Mouse (Mus musculus) heart, adult 2 months (tissue): Measurements from ENCODE around the gene Sec31b. TPM values are rescaled to one million over a fixed set of nuclear protein-coding genes. Genes with fewer than 3 reads are reported as not detected.

Experiments used
- DNase-seq, 2 experiments: peaks; one replicate each; pipeline ENCODE4 v3.0.0; 2021
- H3K27ac ChIP-seq: fragments of 200-600 bp; 2 replicates; pipeline ENCODE4 v1.8.1; 2022
- H3K27me3 ChIP-seq: fragments of 200-500 bp; 2 replicates; pipeline ENCODE4 v1.6.1; 2012; ENCODE audit warnings: mild to moderate bottlenecking, low read length, inconsistent platforms, mixed read lengths; ENCODE audit not compliant: control insufficient read depth, insufficient read depth
- H3K36me3 ChIP-seq: fragments of 200-500 bp; 2 replicates; pipeline ENCODE4 v1.6.1; 2012; ENCODE audit warnings: low read length, inconsistent platforms; ENCODE audit not compliant: control insufficient read depth, insufficient read depth
- H3K4me1 ChIP-seq: fragments of 200-500 bp; 2 replicates; pipeline ENCODE4 v1.6.1; 2011; ENCODE audit warnings: low read length; ENCODE audit not compliant: control insufficient read depth, insufficient read depth
- H3K4me3 ChIP-seq: fragments of 200-600 bp; 2 replicates; pipeline ENCODE4 v1.8.1; 2022
- H3K79me2 ChIP-seq: fragments of 200-500 bp; replicated peaks from 2 replicates; pipeline ENCODE4 v1.6.1; 2012; ENCODE audit warnings: mild to moderate bottlenecking, inconsistent platforms, low read length, moderate library complexity, mixed read lengths; ENCODE audit not compliant: control insufficient read depth, insufficient read depth
- H3K9ac ChIP-seq: fragments of 200-500 bp; 2 replicates; pipeline ENCODE4 v1.6.1; 2012; ENCODE audit warnings: low read depth, mild to moderate bottlenecking, control low read depth, inconsistent platforms, low read length, mixed read lengths
- CTCF ChIP-seq: fragments of 200-600 bp; IDR thresholded peaks from 2 replicates; pipeline ENCODE4 v1.8.1; 2022; ENCODE audit warnings: antibody characterized with exemption, mild to moderate bottlenecking, moderate library complexity
- EP300 ChIP-seq: fragments of 200-500 bp; IDR thresholded peaks from 2 replicates; pipeline ENCODE4 v1.6.1; 2011; ENCODE audit warnings: low read depth, low read length, control low read depth; ENCODE audit not compliant: insufficient read depth
- POLR2A ChIP-seq: fragments of 200-500 bp; IDR thresholded peaks from 2 replicates; pipeline ENCODE4 v1.6.1; 2011; ENCODE audit warnings: mild to moderate bottlenecking, low read depth, low read length, control low read depth; ENCODE audit not compliant: insufficient read depth
- WGBS: fragments of 180-500 bp; shearing (Covaris S2); methylation state at CpG from one replicate; pipeline ENCODE4 v1.1.7; 2018; 5-methylcytosine and 5-hydroxymethylcytosine counted together
- intact Hi-C: fragments of 180-260 bp; cut with DNase I; formaldehyde crosslinking; loops from one replicate; pipeline ENCODE4 v1.15.1; 2025
- polyA plus RNA-seq: library from polyadenylated mRNA; depleted of rRNA; stranded (reverse); fragments of >200 nt; gene quantifications from 2 replicates; pipeline ENCODE4 v1.2.3, GENCODE M21; 2012
- total RNA-seq, 2 experiments: library from RNA; stranded (reverse); gene quantifications; 2 replicates each; pipeline ENCODE4 v1.2.3; 2021

Gene Sec31b
- total and polyA plus RNA-seq, 3 experiments = 8.4 to 16.9 (median 10.5) TPM

DNA sequence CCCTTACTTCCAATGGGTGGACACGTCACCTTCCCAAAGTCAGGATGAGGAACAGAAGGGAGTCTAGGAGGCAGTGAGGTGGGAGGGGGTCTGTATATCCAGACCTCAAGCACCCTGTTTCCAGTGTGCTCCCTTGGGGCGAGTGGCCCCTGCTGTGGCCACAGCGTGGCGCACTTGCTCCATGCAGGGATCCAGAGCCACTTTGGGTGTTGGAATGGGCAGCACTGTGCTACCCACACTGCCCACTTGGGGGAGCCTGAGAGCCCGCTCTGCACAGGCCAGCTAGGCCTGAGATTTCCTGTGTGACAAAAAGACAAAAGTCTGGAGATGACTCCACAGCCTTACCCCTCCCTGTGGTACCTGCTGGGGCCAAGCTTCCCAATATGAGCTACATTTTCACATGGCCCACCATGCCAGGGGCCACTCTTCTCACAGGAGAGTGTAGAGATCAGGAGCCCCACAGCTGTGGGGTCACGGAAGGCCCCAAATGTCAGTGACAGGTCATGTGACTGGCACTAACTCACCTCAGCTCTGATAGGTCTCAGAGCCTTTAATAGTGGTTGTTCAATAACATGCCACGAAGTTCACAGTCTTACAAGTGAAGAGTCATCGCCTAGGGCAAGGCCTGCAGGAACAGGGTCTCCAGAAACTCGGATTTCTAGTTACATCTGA, 37.1 kb upstream of the Sec31b start:
- intact Hi-C loops = loop anchor here (1.0 to 10.0 kb wide), 3 partner anchors 172 to 452 kb away; no protein-coding TSS in a partner anchor
- H3K36me3 ChIP-seq = no peaks in the 10 kb centered on the region
- no peak overlapping the region for H3K27ac ChIP-seq
- H3K9ac ChIP-seq = no peak overlapping the region
- peak; percentile 96 for TF ChIP-seq EP300
- no peak for TF ChIP-seq POLR2A
- no peaks in the 10 kb centered on the region for H3K27me3 ChIP-seq
- DNase-seq = peak; percentile 88 to 93
- no peak overlapping the region for H3K4me3 ChIP-seq
- H3K4me1 ChIP-seq = no peaks in the 10 kb centered on the region
- 36% methylated on average over 9 of the region's 9 CpGs for WGBS
- H3K79me2 ChIP-seq = no peaks in the 10 kb centered on the region

DNA sequence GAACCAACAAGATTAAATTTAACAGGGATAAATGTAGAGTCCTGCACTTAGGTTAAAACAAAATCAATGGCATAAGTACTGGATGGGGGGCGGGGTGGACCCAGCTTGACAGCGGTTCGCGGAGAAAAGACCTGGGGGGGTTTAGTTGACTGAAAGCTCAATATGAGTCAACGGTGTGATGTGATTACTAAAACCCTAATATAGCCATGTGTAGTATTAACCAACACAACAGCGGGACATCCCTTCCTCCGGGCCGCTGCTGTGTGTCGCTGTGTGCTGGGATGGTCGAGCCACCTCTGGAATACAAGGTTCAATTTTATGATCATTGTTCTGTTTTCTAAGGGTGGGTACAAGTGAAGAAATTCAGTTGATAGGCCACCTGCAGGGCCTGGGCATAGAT, 36.4 kb upstream of the Sec31b start:
- Histone ChIP-seq H3K9ac (no peak overlapping the region), H3K27me3 (no peaks in the 10 kb centered on the region), H3K27ac (no peak overlapping the region), H3K36me3 (no peaks in the 10 kb centered on the region), H3K4me3 (no peak overlapping the region), H3K4me1 (no peaks in the 10 kb centered on the region), H3K79me2 (no peaks in the 10 kb centered on the region)
- WGBS = 85% methylated on average over 10 of the region's 10 CpGs
- no peak for TF ChIP-seq EP300
- no peak for TF ChIP-seq POLR2A
- TF ChIP-seq CTCF = no peak
- intact Hi-C loops = loop anchor here (1.0 to 10.0 kb wide), 3 partner anchors 172 to 453 kb away; no protein-coding TSS in a partner anchor
- DNase-seq = no peak

DNA sequence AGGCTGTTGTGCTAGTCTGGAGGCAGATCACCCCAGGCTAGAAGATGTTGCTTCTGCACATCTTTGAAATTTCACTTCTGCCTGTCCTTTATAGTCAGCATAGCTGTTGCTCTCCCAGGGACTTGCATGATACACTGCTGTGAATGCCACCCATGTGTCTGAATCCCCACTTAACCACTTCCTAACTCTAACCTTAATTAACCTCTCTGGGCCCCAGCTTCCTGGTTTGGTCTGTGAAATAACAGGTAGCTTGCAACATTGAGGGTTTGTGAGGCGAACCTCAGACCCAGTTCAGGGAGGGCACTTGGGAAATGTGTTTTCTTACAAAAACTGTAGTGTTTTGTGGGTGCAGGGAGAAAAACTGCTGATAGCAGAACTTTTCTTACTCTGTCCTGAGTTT, 32.4 kb upstream of the Sec31b start:
- no peak for DNase-seq
- Histone ChIP-seq H3K4me3 (no peak overlapping the region), H3K27ac (no peak overlapping the region), H3K4me1 (no peaks in the 10 kb centered on the region), H3K9ac (no peak overlapping the region), H3K79me2 (no peaks in the 10 kb centered on the region), H3K36me3 (no peaks in the 10 kb centered on the region), H3K27me3 (no peaks in the 10 kb centered on the region)
- WGBS = 78% methylated on average over 1 of the region's 1 CpGs
- TF ChIP-seq CTCF (no peak), EP300 (no peak)
- intact Hi-C loops = no loop called here

DNA sequence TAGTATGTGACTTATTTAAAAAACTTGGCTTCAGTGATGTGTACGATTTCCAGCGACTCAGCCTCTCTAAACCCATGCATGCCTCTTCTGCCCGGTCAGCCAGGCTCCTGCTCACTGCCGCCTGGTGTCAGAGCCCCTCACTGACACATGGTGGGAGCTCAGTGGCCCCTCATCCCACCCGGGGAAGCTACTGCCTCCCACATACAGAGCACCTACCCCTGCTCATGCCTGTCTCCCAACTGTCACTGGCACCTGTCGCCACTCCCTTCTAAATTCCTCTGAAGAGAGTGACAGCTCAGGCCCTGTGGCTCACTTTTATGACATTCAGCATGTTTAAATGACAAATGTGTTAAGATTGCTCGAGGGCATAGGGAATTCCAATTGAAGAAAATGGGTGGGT, 30.6 kb upstream of the Sec31b start:
- Histone ChIP-seq H3K27me3 (no peaks in the 10 kb centered on the region), H3K79me2 (no peaks in the 10 kb centered on the region), H3K9ac (no peak overlapping the region), H3K4me3 (no peak overlapping the region), H3K4me1 (no peaks in the 10 kb centered on the region), H3K36me3 (no peaks in the 10 kb centered on the region), H3K27ac (no peak overlapping the region)
- intact Hi-C loops = no loop called here
- no peak for DNase-seq
- 71% methylated on average over 7 of the region's 7 CpGs for WGBS
- TF ChIP-seq EP300 (no peak), POLR2A (no peak), CTCF (no peak)

DNA sequence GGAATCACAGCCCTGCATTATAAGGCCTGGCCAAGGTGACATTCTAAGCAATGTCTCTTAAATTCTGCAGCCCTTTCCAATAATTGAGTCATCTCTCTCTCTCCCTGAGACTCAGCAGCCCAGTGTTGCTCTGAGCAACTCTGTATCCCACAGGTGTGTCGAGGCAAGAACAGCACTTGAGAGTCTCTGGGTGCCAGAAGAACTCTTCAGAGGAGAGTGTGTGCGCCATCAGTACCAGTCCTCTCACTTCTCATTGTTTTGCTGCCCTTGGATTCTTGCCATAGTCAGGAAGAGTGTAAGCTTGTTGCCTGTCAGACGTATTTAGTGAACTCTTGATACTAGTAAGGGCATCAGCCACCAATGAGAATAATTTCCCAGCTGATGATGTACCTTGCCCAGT, 22.1 kb upstream of the Sec31b start:
- no peak overlapping the region for H3K9ac ChIP-seq
- H3K27ac ChIP-seq = no peak overlapping the region
- H3K79me2 ChIP-seq = 0 out of 2 replicates have a peak, but pooled peaks cover 2% of the 10 kb centered on the region
- DNase-seq = no peak
- H3K36me3 ChIP-seq = peaks cover 4% of the 10 kb centered on the region
- peaks cover 2% of the 10 kb centered on the region for H3K4me1 ChIP-seq
- H3K4me3 ChIP-seq = no peak overlapping the region
- H3K27me3 ChIP-seq = no peaks in the 10 kb centered on the region
- WGBS = 74% methylated on average over 3 of the region's 3 CpGs
- TF ChIP-seq EP300 (no peak), CTCF (no peak), POLR2A (no peak)
- intact Hi-C loops = no loop called here

DNA sequence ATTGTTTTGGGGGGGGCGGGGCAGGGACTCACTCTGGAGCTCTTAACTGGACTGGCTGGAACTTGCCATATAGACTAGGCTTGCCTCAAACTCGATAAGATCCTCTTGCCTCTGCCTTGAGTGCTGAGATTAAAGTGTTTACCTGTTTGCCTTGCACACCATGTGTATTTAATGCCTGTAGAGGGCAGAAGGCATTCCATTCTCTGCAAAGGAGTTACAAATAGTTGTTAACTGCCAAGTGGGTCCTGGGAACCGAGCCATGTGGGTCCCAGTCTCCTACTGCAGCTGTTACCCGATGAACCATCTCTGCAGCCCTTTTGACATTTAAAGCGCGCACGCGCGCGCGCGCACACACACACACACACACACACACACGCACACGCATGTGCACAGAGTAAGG, 18.3 kb upstream of the Sec31b start:
- 85% methylated on average over 14 of the region's 14 CpGs for WGBS
- no peak for DNase-seq
- H3K79me2 ChIP-seq = 0 out of 2 replicates have a peak, but pooled peaks cover 2% of the 10 kb centered on the region
- TF ChIP-seq CTCF = no peak
- no peak for TF ChIP-seq POLR2A
- no peak for TF ChIP-seq EP300
- H3K4me3 ChIP-seq = no peak overlapping the region
- peaks cover 4% of the 10 kb centered on the region for H3K36me3 ChIP-seq
- peaks cover 2% of the 10 kb centered on the region for H3K4me1 ChIP-seq
- no peaks in the 10 kb centered on the region for H3K27me3 ChIP-seq
- intact Hi-C loops = no loop called here
- no peak overlapping the region for H3K9ac ChIP-seq
- no peak overlapping the region for H3K27ac ChIP-seq
